Mouse (Mus musculus) C3H10T1/2 (cell line): ENCODE measurements around the gene A630095E13Rik. TPM values are rescaled to one million over a fixed set of nuclear protein-coding genes. Genes with fewer than 3 reads are reported as not detected.

Source experiments
- polyA plus RNA-seq, 2 experiments: library from polyadenylated mRNA; unstranded; fragments of >200 nt; fragmentation: generic; extraction: Trizol; gene quantifications; one replicate each; pipeline ENCODE4 v1.2.1; 2012; ENCODE audit warnings: missing spikeins in 2 of 2

Gene A630095E13Rik
- polyA plus RNA-seq = under 1 TPM; 0.04 to 0.27 TPM

GRCm38 (mm10) chr9:36643276-36643675 is at the start of gene A630095E13Rik:
Gene A630095E13Rik (minus strand): TSS chr9:36643376.

DNA sequence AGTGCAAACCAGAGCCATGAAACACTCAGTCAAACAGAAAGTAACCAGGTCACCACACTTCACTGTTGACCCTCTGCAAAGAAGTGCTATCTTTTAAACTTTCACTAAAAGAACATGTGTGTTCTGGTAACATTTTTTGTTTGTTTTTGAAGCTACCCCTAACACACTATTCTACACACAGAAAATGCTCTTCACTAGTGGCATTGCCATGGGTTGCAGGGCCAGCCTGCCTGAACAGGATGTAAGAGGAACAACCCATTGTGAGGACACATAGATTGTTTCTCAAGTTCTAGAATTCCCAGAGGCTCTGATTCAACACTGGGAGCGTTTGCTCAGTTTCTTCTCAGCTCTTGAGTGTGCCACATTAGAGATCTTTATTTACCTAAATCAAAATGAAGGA is 49.7 kb upstream of the A630095E13Rik start, which contains the start of gene Acrv1:
Gene Acrv1, plus strand, starts transcription at position 301 of the 400 bp plus-strand sequence.

Other genes starting within 250 kb of the A630095E13Rik start
- gene Gm7257, start 211.5 kb downstream of the A630095E13Rik start, polyA plus RNA-seq = not detected
- not detected for gene Gm9513, start 167.7 kb downstream of the A630095E13Rik start, polyA plus RNA-seq
- not detected for gene Gm5615, start 101.4 kb downstream of the A630095E13Rik start, polyA plus RNA-seq
- not detected for gene Gm17689, start 60.7 kb downstream of the A630095E13Rik start, polyA plus RNA-seq
- not detected for gene Acrv1, start 49.8 kb upstream of the A630095E13Rik start, polyA plus RNA-seq
- 1 to 10 TPM; 1.6 to 2.3 TPM for gene Chek1, start 83.7 kb upstream of the A630095E13Rik start, polyA plus RNA-seq
- 100 to 1,000 TPM in 1 of 2 experiments, 10 to 100 TPM in 1; 37.4 to 132 TPM for gene Stt3a, start 124.3 kb upstream of the A630095E13Rik start, polyA plus RNA-seq
- gene Ei24, start 154.0 kb upstream of the A630095E13Rik start, polyA plus RNA-seq = 10 to 100 TPM; 38.2 to 53.6 TPM
- gene Fez1, start 178.5 kb upstream of the A630095E13Rik start, polyA plus RNA-seq = 1 to 10 TPM in 1 of 2 experiments, under 1 TPM in 1; 0.44 to 3.0 TPM